ENCODE assay signal across 8 mouse cellular contexts in the genomic region with DNA sequence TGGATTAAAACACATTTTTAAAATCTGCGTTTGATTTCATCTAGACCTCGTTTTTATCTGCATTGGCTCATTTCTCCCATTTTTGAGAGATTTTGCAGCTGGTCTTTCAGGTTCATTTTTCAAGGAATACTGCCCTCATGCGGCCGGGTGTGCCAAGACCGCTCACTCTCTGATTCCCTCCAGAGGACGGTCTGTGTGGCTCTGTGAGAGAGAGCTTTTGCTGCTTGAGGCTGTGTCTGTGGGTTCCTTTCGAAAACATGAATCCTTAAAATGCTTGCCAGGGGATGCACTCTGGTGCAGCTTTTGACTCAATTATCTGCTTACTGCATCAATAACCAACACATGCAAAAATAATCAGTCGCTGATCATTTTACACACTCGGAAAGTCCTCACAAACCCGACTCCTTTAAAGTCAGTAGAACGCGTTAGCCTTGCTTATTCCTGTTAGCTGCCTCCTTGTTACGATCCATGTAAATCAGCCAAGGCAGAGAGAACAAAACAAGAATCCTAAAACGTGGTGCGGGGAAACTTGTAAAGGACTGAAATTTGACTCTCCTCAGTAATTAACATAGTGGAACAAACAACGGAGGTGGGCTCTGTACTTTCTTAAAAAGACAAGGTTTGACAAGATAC. TPM values are rescaled to one million over a fixed set of nuclear protein-coding genes. Genes with fewer than 3 reads are reported as not detected.
DNase-seq lines count a peak whose midpoint lies in the region; ATAC-seq and TF ChIP-seq lines count a peak whose summit lies in the region.

No protein-coding gene starts in this region.

- ATAC-seq in forebrain, embryonic 16.5 days, result peak; percentile 74
- peak; percentile 64; the same call in 1 of the 2 replicates for ATAC-seq in liver, embryonic 16.5 days (ENCODE audit: low read depth)
- ATAC-seq in neural tube, embryonic 14.5 days (ENCODE audit: low read depth), result peak; percentile 59

- peak overlapping the region; percentile 57 for H3K4me2 ChIP-seq in forebrain, embryonic 16.5 days (ENCODE audit: low read length)
- peak overlapping the region; percentile 64 for H3K4me2 ChIP-seq in liver, embryonic 16.5 days (ENCODE audit: low read depth, low read length)
- H3K4me2 ChIP-seq in neural tube, embryonic 14.5 days (ENCODE audit: low read depth, low read length), result peak overlapping the region; percentile 51

- H3K9ac ChIP-seq in MEL (ENCODE audit: control insufficient read depth, low read depth, low read length, poor library complexity, severe bottlenecking), result no peak overlapping the region
- H3K9ac ChIP-seq in forebrain, embryonic 16.5 days (replicated peaks; ENCODE audit: low read depth, low read length), result peak overlapping the region; percentile 52
- H3K9ac ChIP-seq in liver, embryonic 16.5 days (ENCODE audit: low read depth, low read length), result peak overlapping the region; percentile 8; the same call in 1 of the 2 replicates
- H3K9ac ChIP-seq in neural tube, embryonic 14.5 days (replicated peaks; ENCODE audit: low read depth, low read length), result peak overlapping the region; percentile 43; the same call in 1 of the 2 replicates

- intact Hi-C loops in heart, postnatal 25 days (cut with DNase I), result loop anchor here (2.0 to 5.0 kb wide), 5 partner anchors 85 to 825 kb away; a partner anchor contains a TSS

- TF ChIP-seq EP300 in MEL (IDR thresholded peaks at IDR 0.05; ENCODE audit: low read depth in 1 of 2, low read length in 2 of 2), result no peak

- under 1% methylated on average over 16 of the region's 16 CpGs for WGBS in forebrain, embryonic 16.5 days
- 1% methylated on average over 16 of the region's 16 CpGs for WGBS in liver, embryonic 16.5 days (ENCODE audit: insufficient replicate concordance)
- WGBS in neural tube, embryonic 14.5 days, result under 1% methylated on average over 16 of the region's 16 CpGs

- no peaks in the 10 kb centered on the region for H3K79me2 ChIP-seq in MEL (ENCODE audit: control insufficient read depth, insufficient read depth, low read length, poor library complexity)

- 0 out of 4 replicates have a peak, but pooled peaks cover 0 to 2% of the 10 kb centered on the region in 2 experiments for H3K27me3 ChIP-seq in MEL (ENCODE audit: control insufficient read depth in 1 of 2, insufficient read depth in 2 of 2, low read length in 2 of 2)
- H3K27me3 ChIP-seq in forebrain, embryonic 16.5 days (replicated peaks; ENCODE audit: control insufficient read depth, insufficient read depth, low read length), result no peaks in the 10 kb centered on the region
- peaks cover 16% of the 10 kb centered on the region for H3K27me3 ChIP-seq in liver, embryonic 16.5 days (ENCODE audit: control insufficient read depth, insufficient read depth, low read depth, low read length)
- H3K27me3 ChIP-seq in neural tube, embryonic 14.5 days (ENCODE audit: control insufficient read depth, insufficient read depth, low read length), result no peaks in the 10 kb centered on the region
- H3K27me3 ChIP-seq in testis, adult 2 months (ENCODE audit: control insufficient read depth, insufficient read depth, low read length), result no peaks in the 10 kb centered on the region

- H3K4me3 ChIP-seq in MEL (ENCODE audit: control insufficient read depth in 1 of 2, insufficient read depth in 1 of 2, low read depth in 2 of 2, low read length in 2 of 2), result no peak overlapping the region
- peak overlapping the region; percentile 44 for H3K4me3 ChIP-seq in forebrain, embryonic 16.5 days (replicated peaks; ENCODE audit: low read length)
- peak overlapping the region; percentile 47 for H3K4me3 ChIP-seq in liver, embryonic 16.5 days (ENCODE audit: low read depth, low read length)
- H3K4me3 ChIP-seq in neural tube, embryonic 14.5 days (ENCODE audit: low read depth, low read length), result peak overlapping the region; percentile 20; the same call in 1 of the 2 replicates
- peak overlapping the region; percentile 20; the same call in 1 of the 2 replicates for H3K4me3 ChIP-seq in testis, adult 2 months (ENCODE audit: control insufficient read depth, low read depth, low read length)

- peak; percentile 45 to 82 (median 77) for TF ChIP-seq CTCF in MEL (IDR thresholded peaks at IDR 0.05 in 2 of 3, conservative IDR thresholded peaks at IDR 0.05 in 1 of 3; ENCODE audit: control insufficient read depth in 1 of 3, insufficient read depth in 1 of 3, low read depth in 2 of 3, low read length in 3 of 3, poor library complexity in 1 of 3, severe bottlenecking in 1 of 3)
- TF ChIP-seq CTCF in testis, adult 2 months (IDR thresholded peaks at IDR 0.05; ENCODE audit: control insufficient read depth, insufficient read depth, insufficient replicate concordance, low read depth, low read length), result peak; percentile 56; the same call in 1 of the 2 replicates

- no peak for TF ChIP-seq POLR2A in MEL (IDR thresholded peaks at IDR 0.05; ENCODE audit: control insufficient read depth in 1 of 2, insufficient read depth in 1 of 2, low read depth in 1 of 2, low read length in 2 of 2, poor library complexity in 1 of 2)
- no peak for TF ChIP-seq POLR2A in testis, adult 2 months (IDR thresholded peaks at IDR 0.05; ENCODE audit: control insufficient read depth, low read depth, low read length)

- no peaks in the 10 kb centered on the region for H3K4me1 ChIP-seq in MEL (ENCODE audit: control insufficient read depth in 1 of 2, insufficient read depth in 2 of 2, low read length in 2 of 2)
- peaks cover 44% of the 10 kb centered on the region for H3K4me1 ChIP-seq in forebrain, embryonic 16.5 days (replicated peaks; ENCODE audit: control insufficient read depth, insufficient read depth, low read length)
- peaks cover 8% of the 10 kb centered on the region for H3K4me1 ChIP-seq in liver, embryonic 16.5 days (ENCODE audit: control insufficient read depth, low read depth, low read length)
- H3K4me1 ChIP-seq in neural tube, embryonic 14.5 days (ENCODE audit: control insufficient read depth, insufficient read depth, low read length), result peaks cover 38% of the 10 kb centered on the region
- peaks cover 11% of the 10 kb centered on the region for H3K4me1 ChIP-seq in testis, adult 2 months (ENCODE audit: control insufficient read depth, insufficient read depth, low read length)

- H3K9me3 ChIP-seq in MEL (replicated peaks; ENCODE audit: insufficient read depth, low read length), result no peaks in the 10 kb centered on the region
- no peaks in the 10 kb centered on the region for H3K9me3 ChIP-seq in forebrain, embryonic 16.5 days (ENCODE audit: control insufficient read depth, low read length)
- no peaks in the 10 kb centered on the region for H3K9me3 ChIP-seq in liver, embryonic 16.5 days (replicated peaks; ENCODE audit: control insufficient read depth, low read length)
- no peaks in the 10 kb centered on the region for H3K9me3 ChIP-seq in neural tube, embryonic 14.5 days (ENCODE audit: control insufficient read depth, low read length)

- no peaks in the 10 kb centered on the region for H3K36me3 ChIP-seq in MEL (ENCODE audit: control insufficient read depth in 1 of 2, insufficient read depth in 2 of 2, low read length in 2 of 2)
- no peaks in the 10 kb centered on the region for H3K36me3 ChIP-seq in forebrain, embryonic 16.5 days (ENCODE audit: control insufficient read depth, insufficient read depth)
- no peaks in the 10 kb centered on the region for H3K36me3 ChIP-seq in liver, embryonic 16.5 days (ENCODE audit: control insufficient read depth, insufficient read depth)
- no peaks in the 10 kb centered on the region for H3K36me3 ChIP-seq in neural tube, embryonic 14.5 days (ENCODE audit: control insufficient read depth, insufficient read depth, low read length)
- H3K36me3 ChIP-seq in testis, adult 2 months (ENCODE audit: control insufficient read depth, insufficient read depth, low read length), result no peaks in the 10 kb centered on the region

- DNase-seq in MEL (ENCODE audit: low read depth, low spot score), result peak; percentile 63
- peak; percentile 67 to 69 for DNase-seq in cerebellum, adult 18-20 months
- peak; percentile 54 for DNase-seq in heart, postnatal 25 days (ENCODE audit: low spot score)
- peak; percentile 92 for DNase-seq in layer of hippocampus, adult 11-12 months (ENCODE audit: low spot score)

- no peak overlapping the region for H3K27ac ChIP-seq in MEL (ENCODE audit: control insufficient read depth, low read depth, low read length)
- H3K27ac ChIP-seq in forebrain, embryonic 16.5 days (ENCODE audit: low read length), result peak overlapping the region; percentile 83
- no peak overlapping the region for H3K27ac ChIP-seq in liver, embryonic 16.5 days (ENCODE audit: low read length)
- H3K27ac ChIP-seq in neural tube, embryonic 14.5 days (ENCODE audit: low read depth, low read length), result peak overlapping the region; percentile 49
- no peak overlapping the region for H3K27ac ChIP-seq in testis, adult 2 months (ENCODE audit: control insufficient read depth, insufficient read depth, low read depth, low read length)

- peak; percentile 89 for TF ChIP-seq RAD21 in MEL (IDR thresholded peaks at IDR 0.05; ENCODE audit: low read depth, low read length)

TF ChIP-seq in MEL, 35 proteins besides CTCF, POLR2A, EP300 and RAD21 (continues in another document):
- no peak for TF ChIP-seq ETS1 (IDR thresholded peaks at IDR 0.05; ENCODE audit: low read depth, low read length)
- TF ChIP-seq MAX (IDR thresholded peaks at IDR 0.05; ENCODE audit: low read length), result no peak
- TF ChIP-seq USF1 (IDR thresholded peaks at IDR 0.05; ENCODE audit: low read depth, low read length), result no peak
- TF ChIP-seq UBTF (IDR thresholded peaks at IDR 0.05; ENCODE audit: borderline replicate concordance, insufficient read depth, low read depth, low read length), result no peak
- no peak for TF ChIP-seq MEF2A (IDR thresholded peaks at IDR 0.05; ENCODE audit: extremely low read depth, insufficient replicate concordance, low read depth, low read length, poor library complexity, severe bottlenecking)
- TF ChIP-seq MYB (IDR thresholded peaks at IDR 0.05; ENCODE audit: low read depth, low read length), result no peak
- no peak for TF ChIP-seq JUND (IDR thresholded peaks at IDR 0.05; ENCODE audit: low read depth, low read length)
- TF ChIP-seq MAFK (IDR thresholded peaks at IDR 0.05; ENCODE audit: borderline replicate concordance, low read depth, low read length), result no peak
- TF ChIP-seq ZC3H11A (IDR thresholded peaks at IDR 0.05; ENCODE audit: low read depth, low read length), result peak; percentile 86
- peak; percentile 89 for TF ChIP-seq SMC3 (IDR thresholded peaks at IDR 0.05; ENCODE audit: low read depth, low read length)
- no peak for TF ChIP-seq TAL1 (IDR thresholded peaks at IDR 0.05; ENCODE audit: low read length)
- no peak for TF ChIP-seq CHD1 (IDR thresholded peaks at IDR 0.05; ENCODE audit: low read depth, low read length)

RNA-seq across cellular contexts. Expression of a gene that starts 0.5 kb away (rescaled TPM):
- total RNA-seq in MEL (2012; rRNA removed), result not detected in 2 replicates
- polyA plus RNA-seq in MEL (2012; ENCODE audit: insufficient read depth in 1 of 2, insufficient read length in 2 of 2, low read depth in 1 of 2, low replicate concordance in 2 of 2, missing spikeins in 1 of 2), result not detected
- polyA plus RNA-seq in forebrain, embryonic 16.5 days (2015; fragmentation: Nextera tagmentation; extraction: Ambion mirVana), result 10.8 and 16.4 TPM in 2 replicates
- 1 to 10 TPM; 6.2 to 9.7 TPM for total RNA-seq in heart, postnatal 25 days (2021)
- 3.5 and 3.6 TPM in 2 replicates for polyA plus RNA-seq in liver, embryonic 16.5 days (2015; fragmentation: Nextera tagmentation; extraction: Ambion mirVana)
- 6.7 and 10.3 TPM in 2 replicates for polyA plus RNA-seq in neural tube, embryonic 14.5 days (2014; fragmentation: Nextera tagmentation; extraction: Ambion mirVana)
- polyA plus RNA-seq in testis, adult 2 months (2012; rRNA removed), result 25.4 and 36.5 TPM in 2 replicates

Comparison
In these comparisons a context has a peak if more than half of its experiments do, and no peak if none do; other contexts are left out.
1. H3K27ac ChIP-seq: peak in forebrain, embryonic 16.5 days (single experiment) and neural tube, embryonic 14.5 days (single experiment); none in MEL (single experiment), liver, embryonic 16.5 days (single experiment) and testis, adult 2 months (single experiment).
2. H3K4me3 ChIP-seq: peak in forebrain, embryonic 16.5 days (single experiment), liver, embryonic 16.5 days (single experiment), neural tube, embryonic 14.5 days (single experiment) and testis, adult 2 months (single experiment); none in MEL (0 of 2).
3. Peak in every context shown above with its lines, with median percentiles within 50 percentile points of each other: DNase-seq, ATAC-seq and H3K4me2 ChIP-seq.